Mouse (Mus musculus) liver, embryonic 14.5 days (tissue): ENCODE measurements around the gene Chil5.
"Not testable (repeated sequence)": the region's sequence is repeated elsewhere in the genome, so short reads cannot be mapped to it uniquely, and the experiment has no call there.

ENCODE experiments used
- CTCF ChIP-seq: IDR thresholded peaks from 2 replicates; pipeline ENCODE4 v1.5.1; 2016; ENCODE audit warnings: antibody characterized with exemption, low read depth, control low read depth
- EP300 ChIP-seq: IDR thresholded peaks from 2 replicates; pipeline ENCODE4 v1.6.1; 2016; ENCODE audit warnings: antibody characterized with exemption, low read depth

- TF ChIP-seq CTCF, EP300: not testable (repeated sequence)
Measured at GRCm38 (mm10) chr3:105989611-105990010, 43.0 kb downstream of the Chil5 start.
